Mouse (Mus musculus) T-cell, adult 2 months (primary cell): ENCODE data around the gene Sstr2.

ENCODE experiments used
- DNase-seq: peaks from one replicate; pipeline ENCODE4 v3.0.0; 2022; ENCODE audit warnings: low spot score

Gene Sstr2

DNA sequence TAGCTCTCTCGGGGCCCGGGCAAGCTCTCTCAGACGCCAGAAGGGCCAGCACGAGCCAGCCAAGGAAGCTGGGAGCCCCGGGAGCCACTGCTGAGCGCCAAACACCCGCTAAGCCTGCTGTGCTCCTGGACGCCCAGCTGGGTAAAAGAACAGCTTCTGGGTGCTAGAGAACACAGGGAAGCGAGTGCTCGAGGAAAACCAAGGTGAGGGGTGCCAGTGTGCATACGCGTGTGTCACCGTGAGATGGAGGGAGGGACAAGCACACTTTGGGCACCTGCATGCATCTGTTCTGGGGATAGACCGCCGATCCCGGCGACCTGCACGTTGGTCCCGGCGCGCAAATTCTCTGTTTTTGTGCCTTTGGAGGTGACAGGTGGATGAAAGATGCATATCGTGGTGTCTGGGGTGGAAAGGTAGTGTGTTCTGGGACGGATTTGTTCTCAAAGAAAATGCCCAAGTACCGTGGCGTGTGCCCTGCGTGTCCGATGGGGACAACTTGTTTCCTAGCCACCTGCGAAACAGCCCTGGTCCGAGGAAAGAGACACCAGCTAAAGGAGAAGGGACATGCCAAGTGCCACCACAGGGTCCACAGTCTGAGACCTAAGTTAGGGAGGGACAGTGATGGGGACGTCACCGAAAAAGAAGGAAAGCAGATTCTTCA, 408 bp downstream of the Sstr2 start:
- DNase-seq = no peak

DNA sequence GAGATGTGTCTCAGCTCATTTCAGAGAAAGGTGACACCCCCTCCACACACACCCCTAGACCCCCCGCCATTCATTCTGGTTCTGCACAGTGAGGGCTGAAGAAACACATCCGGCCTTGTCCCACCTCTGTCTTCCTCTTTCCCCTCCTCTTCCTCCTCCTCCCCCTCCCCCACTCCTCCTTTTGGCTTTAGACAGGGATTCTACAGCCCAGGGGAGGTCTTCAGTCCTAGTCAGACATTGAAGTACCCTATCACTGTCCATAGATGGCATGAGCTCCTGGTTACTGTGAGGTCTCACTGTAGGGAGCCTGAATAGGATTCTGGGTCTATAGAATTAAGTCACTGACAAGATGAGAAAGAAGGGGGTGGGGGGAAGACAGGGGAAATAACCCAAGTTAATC, 1.9 kb downstream of the Sstr2 start:
- no peak for DNase-seq

- DNase-seq = no peak
Measured at GRCm38 (mm10) chr11:113622028-113622427, 2.9 kb downstream of the Sstr2 start.

GRCm38 (mm10) chr11:113625437-113625836, 6.3 kb downstream of the Sstr2 start:
- DNase-seq = no peak

DNA sequence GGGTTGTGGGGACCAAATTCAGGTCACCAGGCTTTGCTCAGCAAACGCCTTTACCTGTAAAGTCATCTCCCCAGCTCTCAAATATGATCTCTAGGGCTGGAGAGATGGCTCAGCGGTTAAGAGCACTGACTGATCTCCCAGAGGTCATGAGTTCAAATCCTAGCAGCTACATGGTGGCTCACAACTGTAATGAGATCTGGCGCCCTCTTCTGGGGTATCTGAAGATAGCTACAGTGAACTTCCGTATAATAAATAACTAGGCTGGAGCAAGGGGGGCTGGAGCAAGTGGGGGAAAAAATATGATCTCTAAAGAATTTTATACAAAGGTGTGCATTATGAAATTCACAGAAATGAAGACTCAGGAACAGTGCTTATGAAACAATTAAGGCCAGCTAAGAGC, 8.6 kb downstream of the Sstr2 start:
- DNase-seq = no peak

GRCm38 (mm10) chr11:113630642-113631041, 11.5 kb downstream of the Sstr2 start:
- no peak for DNase-seq

- DNase-seq = no peak
Measured at GRCm38 (mm10) chr11:113631302-113631701, 12.2 kb downstream of the Sstr2 start.

- no peak for DNase-seq
Measured at GRCm38 (mm10) chr11:113631862-113632261, 12.7 kb downstream of the Sstr2 start.

DNA sequence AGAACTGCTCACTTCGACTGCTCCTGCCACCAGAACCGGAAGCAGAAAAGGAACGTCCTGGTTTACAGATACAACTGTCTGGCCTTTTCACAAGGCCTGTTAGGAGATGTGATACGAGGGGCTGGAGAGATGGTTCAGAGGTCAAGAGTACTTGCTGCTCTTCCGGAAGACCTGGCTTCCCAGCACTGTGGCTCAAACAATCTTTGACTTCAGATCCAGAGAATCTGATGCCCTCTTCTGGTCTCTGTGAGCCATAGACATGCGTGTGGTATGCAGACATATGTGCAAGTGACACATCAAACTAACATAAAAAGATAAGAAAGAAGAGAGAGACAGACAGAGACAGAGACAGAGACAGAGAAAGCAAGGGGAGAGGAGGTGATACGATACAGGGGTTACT, 13.2 kb downstream of the Sstr2 start:
- DNase-seq = no peak

- no peak for DNase-seq
Measured at GRCm38 (mm10) chr11:113633398-113633797, 14.3 kb downstream of the Sstr2 start.

- no peak for DNase-seq
Measured at GRCm38 (mm10) chr11:113634699-113635121, 15.6 kb downstream of the Sstr2 start.

- DNase-seq = no peak
Measured at GRCm38 (mm10) chr11:113638680-113639079, 19.5 kb downstream of the Sstr2 start.

DNA sequence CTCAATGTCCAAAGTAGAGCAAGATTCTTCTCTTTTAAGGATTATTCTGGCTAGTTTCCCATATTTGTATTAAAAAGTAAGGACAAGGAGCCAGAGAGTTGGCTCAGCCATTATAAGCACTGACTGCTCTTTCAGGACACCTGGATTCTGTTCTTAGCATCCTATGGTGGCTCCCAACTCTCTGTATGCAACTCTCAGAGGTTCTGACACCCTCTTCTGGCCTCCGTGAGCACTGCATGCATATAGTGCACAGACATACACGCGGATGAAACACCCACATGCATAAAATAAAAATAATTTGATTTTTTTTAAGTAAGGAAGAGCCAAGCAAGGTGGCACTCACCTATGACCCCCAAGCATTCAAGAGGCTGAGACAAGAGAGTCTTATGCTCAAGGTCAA, 26.0 kb downstream of the Sstr2 start:
- DNase-seq = no peak

GRCm38 (mm10) chr11:113648152-113648551, 29.0 kb downstream of the Sstr2 start:
- DNase-seq = peak; percentile 77

DNA sequence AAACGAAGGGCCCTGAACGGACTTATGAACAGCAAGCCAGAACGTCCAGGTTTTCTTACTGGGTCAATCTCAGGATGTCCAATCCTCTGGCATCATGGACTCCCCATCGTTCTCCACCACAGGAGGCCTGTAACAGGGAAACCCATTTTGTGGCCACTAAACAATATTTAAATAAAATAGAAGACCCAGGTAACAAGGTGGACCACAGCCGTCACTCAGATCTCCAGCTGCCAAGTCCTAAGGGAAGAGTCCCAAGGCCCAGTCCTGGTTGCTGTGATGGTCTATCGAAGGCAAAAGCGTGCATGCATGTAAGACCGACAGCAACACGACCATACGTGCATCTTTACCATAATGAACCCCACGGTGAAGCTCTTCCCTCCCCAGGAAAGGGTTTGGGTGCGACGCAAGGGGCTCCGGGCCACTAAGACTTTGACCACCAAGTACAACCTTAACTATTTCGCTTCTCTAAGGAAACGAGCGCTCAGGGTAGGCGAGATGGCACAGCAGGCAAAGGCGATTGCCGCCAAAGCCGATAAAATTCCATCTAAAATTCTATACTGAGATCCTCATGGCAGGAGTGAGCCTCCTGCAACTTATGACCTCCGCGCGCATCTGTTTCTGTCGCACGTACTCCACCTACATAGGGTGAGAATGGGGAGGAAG, 29.7 kb downstream of the Sstr2 start, which contains the start of gene Cog1:
Gene Cog1 (plus strand): TSS at position 480 of the 663 bp plus-strand sequence.
- DNase-seq = no peak

DNA sequence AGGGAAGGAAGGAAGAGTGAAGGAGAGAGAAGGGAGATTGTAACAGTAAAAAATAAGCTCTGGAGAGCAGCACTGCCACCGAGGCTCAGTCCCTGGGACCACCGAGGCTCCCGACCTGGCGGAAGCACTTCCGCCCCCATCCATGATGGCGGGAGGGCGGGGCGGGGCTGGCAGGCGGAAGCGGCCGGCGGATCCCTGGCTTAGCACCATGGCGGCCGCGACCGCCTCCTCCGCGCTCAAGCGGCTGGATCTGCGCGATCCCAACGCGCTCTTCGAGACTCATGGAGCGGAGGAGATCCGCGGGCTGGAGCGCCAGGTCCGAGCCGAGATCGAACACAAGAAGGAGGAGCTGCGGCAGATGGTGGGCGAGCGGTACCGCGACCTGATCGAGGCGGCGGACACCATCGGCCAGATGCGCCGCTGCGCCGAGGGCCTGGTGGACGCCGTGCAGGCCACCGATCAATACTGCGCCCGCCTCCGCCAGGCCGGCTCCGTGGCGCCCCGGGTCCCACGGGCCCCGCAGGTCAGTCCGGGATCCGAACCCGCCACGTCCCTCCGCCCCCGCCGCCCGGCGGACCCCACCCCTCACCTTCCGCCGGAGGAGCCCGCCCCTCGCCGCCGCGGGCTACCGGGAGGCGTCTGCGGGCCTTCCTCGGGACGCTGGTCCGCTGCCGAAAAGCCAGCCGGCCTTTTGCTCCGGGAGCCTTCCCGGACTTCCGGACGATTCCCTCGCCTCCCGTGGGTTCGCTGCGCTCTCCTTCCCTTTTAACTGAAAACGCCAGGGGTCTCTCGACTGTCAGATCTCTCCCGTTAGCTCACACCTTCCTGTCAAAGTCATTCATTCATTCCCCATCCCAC, 30.4 kb downstream of the Sstr2 start, which contains the start of gene Slc39a11:
Gene Slc39a11 (minus strand): TSS at position 727 of the 858 bp plus-strand sequence.
- peak; percentile 64 for DNase-seq

DNA sequence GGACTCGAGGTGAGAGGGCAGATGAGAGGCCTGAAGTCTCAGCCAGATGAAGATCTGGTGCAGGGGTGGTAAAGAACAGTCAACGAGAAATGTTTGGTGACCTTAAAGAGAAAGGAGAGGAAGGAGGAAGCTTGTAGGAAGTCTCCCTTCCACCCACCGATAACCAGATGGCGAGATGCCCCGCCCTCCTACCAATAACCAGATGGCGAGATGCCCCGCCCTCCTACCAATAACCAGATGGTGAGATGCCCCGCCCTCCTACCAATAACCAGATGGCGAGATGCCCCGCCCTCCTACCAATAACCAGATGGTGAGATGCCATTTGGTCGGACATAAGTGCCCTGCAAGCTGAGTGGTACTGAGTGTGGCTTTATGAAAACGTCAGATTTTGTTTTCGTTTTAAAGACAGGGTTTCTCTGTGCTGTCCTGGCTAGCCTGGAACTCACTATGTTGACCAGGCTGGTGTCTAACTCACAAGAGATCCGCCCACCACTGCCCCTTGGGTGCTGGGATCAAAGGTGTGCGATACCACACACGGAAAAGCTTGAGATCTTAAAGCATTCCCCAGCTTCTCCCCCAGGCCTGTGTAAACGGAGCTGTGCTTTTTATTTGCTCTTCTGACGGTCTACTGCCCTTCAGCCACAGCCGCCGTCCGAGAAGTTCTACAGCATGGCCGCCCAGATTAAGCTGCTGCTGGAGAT, 32.2 kb downstream of the Sstr2 start:
- no peak for DNase-seq

DNA sequence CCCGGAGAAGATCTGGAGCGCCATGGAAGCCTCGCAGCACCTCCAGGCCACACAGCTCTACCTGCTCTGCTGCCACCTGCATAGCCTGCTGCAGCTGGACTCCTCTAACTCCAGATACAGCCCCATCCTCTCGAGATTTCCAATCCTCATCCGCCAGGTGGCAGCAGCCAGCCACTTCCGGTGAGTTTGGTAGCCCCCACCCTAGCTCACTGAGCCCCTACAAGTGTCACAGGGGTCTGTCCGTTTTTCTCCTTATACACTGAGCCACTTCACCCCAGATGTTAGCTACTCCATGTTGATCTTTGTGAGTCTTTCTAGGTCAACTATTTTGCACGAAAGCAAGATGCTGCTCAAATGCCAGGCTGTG, 32.7 kb downstream of the Sstr2 start:
- DNase-seq = peak; percentile 20

GRCm38 (mm10) chr11:113652516-113652915, 33.4 kb downstream of the Sstr2 start:
- DNase-seq = no peak

- DNase-seq = no peak
Measured at GRCm38 (mm10) chr11:113654105-113654504, 35.0 kb downstream of the Sstr2 start.

GRCm38 (mm10) chr11:113654561-113655270, 35.6 kb downstream of the Sstr2 start:
- DNase-seq = no peak
